Mouse (Mus musculus): ENCODE measurements around the gene Sv2b. TPM values are rescaled to one million over a fixed set of nuclear protein-coding genes. Genes with fewer than 3 reads are reported as not detected.

The Sv2b gene
- total and polyA plus RNA-seq, 3 experiments, result 0.23 to 0.47 (median 0.43) TPM

- intact Hi-C loops (cut with DNase I), result loop anchor here (10.0 kb wide), 1 partner anchor 1093 kb away; no protein-coding TSS in a partner anchor
- WGBS, result 33% methylated on average over 7 of the region's 7 CpGs
- H3K4me3 ChIP-seq, result peak overlapping the region; percentile 25
These were observed 190.9 kb downstream of the Sv2b start for GRCm38 (mm10) chr7:75118022-75118673.

GRCm38 (mm10) chr7:75110689-75111088 is 198.4 kb downstream of the Sv2b start:
- Histone ChIP-seq H3K27ac (no peak overlapping the region), H3K79me2 (replicated peaks; ENCODE audit: control insufficient read depth, insufficient read depth, low read length) (no peaks in the 10 kb centered on the region), H3K4me1 (ENCODE audit: control insufficient read depth, insufficient read depth, low read length) (no peaks in the 10 kb centered on the region), H3K27me3 (ENCODE audit: control insufficient read depth, insufficient read depth, low read length) (no peaks in the 10 kb centered on the region), H3K4me3 (no peak overlapping the region), H3K36me3 (ENCODE audit: control insufficient read depth, insufficient read depth, low read length) (no peaks in the 10 kb centered on the region), H3K9ac (ENCODE audit: low read depth, low read length) (no peak overlapping the region)
- TF ChIP-seq POLR2A (IDR thresholded peaks at IDR 0.05; ENCODE audit: insufficient read depth, low read depth, low read length) (no peak), CTCF (IDR thresholded peaks at IDR 0.05) (peak; percentile 86), EP300 (IDR thresholded peaks at IDR 0.05; ENCODE audit: insufficient read depth, low read depth, low read length) (0 out of 2 replicates have a peak, but pooled peaks have one; percentile 20)
- intact Hi-C loops (cut with DNase I), result loop anchor here (2.0 to 10.0 kb wide), 3 partner anchors 556 to 1086 kb away; partner anchors contain the start of gene Slco3a1
- 8% methylated on average over 6 of the region's 6 CpGs for WGBS
- peak in 1 of 2 experiments; percentile 12 for DNase-seq

More at GRCm38 (mm10) chr7:75118022-75118673, 190.9 kb downstream of the Sv2b start:
- no peaks in the 10 kb centered on the region for H3K27me3 ChIP-seq (ENCODE audit: control insufficient read depth, insufficient read depth, low read length)
- DNase-seq, result no peak
- no peaks in the 10 kb centered on the region; the same call in 1 of the 2 replicates for H3K4me1 ChIP-seq (ENCODE audit: control insufficient read depth, insufficient read depth, low read length)
- TF ChIP-seq POLR2A (IDR thresholded peaks at IDR 0.05; ENCODE audit: insufficient read depth, low read depth, low read length) (no peak), CTCF (IDR thresholded peaks at IDR 0.05) (no peak), EP300 (IDR thresholded peaks at IDR 0.05; ENCODE audit: insufficient read depth, low read depth, low read length) (no peak)
- H3K79me2 ChIP-seq (replicated peaks; ENCODE audit: control insufficient read depth, insufficient read depth, low read length), result no peaks in the 10 kb centered on the region
- H3K9ac ChIP-seq (ENCODE audit: low read depth, low read length), result no peak overlapping the region
- H3K27ac ChIP-seq, result no peak overlapping the region
- H3K36me3 ChIP-seq (ENCODE audit: control insufficient read depth, insufficient read depth, low read length), result no peaks in the 10 kb centered on the region

- Histone ChIP-seq H3K9ac (ENCODE audit: low read depth, low read length) (no peak overlapping the region), H3K4me1 (ENCODE audit: control insufficient read depth, insufficient read depth, low read length) (no peaks in the 10 kb centered on the region), H3K4me3 (no peak overlapping the region), H3K79me2 (replicated peaks; ENCODE audit: control insufficient read depth, insufficient read depth, low read length) (no peaks in the 10 kb centered on the region), H3K27ac (no peak overlapping the region), H3K36me3 (ENCODE audit: control insufficient read depth, insufficient read depth, low read length) (no peaks in the 10 kb centered on the region), H3K27me3 (ENCODE audit: control insufficient read depth, insufficient read depth, low read length) (no peaks in the 10 kb centered on the region)
- peak; percentile 65 for TF ChIP-seq CTCF (IDR thresholded peaks at IDR 0.05)
- no peak for TF ChIP-seq POLR2A (IDR thresholded peaks at IDR 0.05; ENCODE audit: insufficient read depth, low read depth, low read length)
- intact Hi-C loops (cut with DNase I), result no loop called here
- no peak for DNase-seq
These were observed 201.6 kb downstream of the Sv2b start for GRCm38 (mm10) chr7:75107441-75107840.

- Histone ChIP-seq H3K79me2 (replicated peaks; ENCODE audit: control insufficient read depth, insufficient read depth, low read length) (no peaks in the 10 kb centered on the region), H3K27ac (no peak overlapping the region), H3K27me3 (ENCODE audit: control insufficient read depth, insufficient read depth, low read length) (no peaks in the 10 kb centered on the region), H3K4me1 (ENCODE audit: control insufficient read depth, insufficient read depth, low read length) (no peaks in the 10 kb centered on the region), H3K9ac (ENCODE audit: low read depth, low read length) (no peak overlapping the region), H3K4me3 (no peak overlapping the region), H3K36me3 (ENCODE audit: control insufficient read depth, insufficient read depth, low read length) (no peaks in the 10 kb centered on the region)
- intact Hi-C loops (cut with DNase I), result no loop called here
- 25% methylated on average over 1 of the region's 1 CpGs for WGBS
- DNase-seq, result no peak
- no peak for TF ChIP-seq EP300 (IDR thresholded peaks at IDR 0.05; ENCODE audit: insufficient read depth, low read depth, low read length)
- no peak for TF ChIP-seq POLR2A (IDR thresholded peaks at IDR 0.05; ENCODE audit: insufficient read depth, low read depth, low read length)
- TF ChIP-seq CTCF (IDR thresholded peaks at IDR 0.05), result no peak
These were observed 205.2 kb downstream of the Sv2b start for GRCm38 (mm10) chr7:75103900-75104299.

GRCm38 (mm10) chr7:75102536-75103332 is 206.3 kb downstream of the Sv2b start:
- intact Hi-C loops (cut with DNase I), result no loop called here
- Histone ChIP-seq H3K36me3 (ENCODE audit: control insufficient read depth, insufficient read depth, low read length) (no peaks in the 10 kb centered on the region), H3K9ac (ENCODE audit: low read depth, low read length) (no peak overlapping the region), H3K4me1 (ENCODE audit: control insufficient read depth, insufficient read depth, low read length) (no peaks in the 10 kb centered on the region), H3K79me2 (replicated peaks; ENCODE audit: control insufficient read depth, insufficient read depth, low read length) (no peaks in the 10 kb centered on the region), H3K27ac (no peak overlapping the region), H3K27me3 (ENCODE audit: control insufficient read depth, insufficient read depth, low read length) (no peaks in the 10 kb centered on the region), H3K4me3 (no peak overlapping the region)
- WGBS, result 84% methylated on average over 17 of the region's 17 CpGs
- no peak for TF ChIP-seq EP300 (IDR thresholded peaks at IDR 0.05; ENCODE audit: insufficient read depth, low read depth, low read length)
- no peak for TF ChIP-seq CTCF (IDR thresholded peaks at IDR 0.05)
- no peak for TF ChIP-seq POLR2A (IDR thresholded peaks at IDR 0.05; ENCODE audit: insufficient read depth, low read depth, low read length)
- no peak for DNase-seq

- H3K36me3 ChIP-seq (ENCODE audit: control insufficient read depth, insufficient read depth, low read length), result no peaks in the 10 kb centered on the region
- no peak overlapping the region for H3K9ac ChIP-seq (ENCODE audit: low read depth, low read length)
- intact Hi-C loops (cut with DNase I), result no loop called here
- WGBS, result 58% methylated on average over 4 of the region's 4 CpGs
- TF ChIP-seq POLR2A (IDR thresholded peaks at IDR 0.05; ENCODE audit: insufficient read depth, low read depth, low read length) (no peak), CTCF (IDR thresholded peaks at IDR 0.05) (no peak), EP300 (IDR thresholded peaks at IDR 0.05; ENCODE audit: insufficient read depth, low read depth, low read length) (no peak)
- no peak overlapping the region for H3K4me3 ChIP-seq
- DNase-seq, result no peak
- H3K27me3 ChIP-seq (ENCODE audit: control insufficient read depth, insufficient read depth, low read length), result no peaks in the 10 kb centered on the region
- H3K4me1 ChIP-seq (ENCODE audit: control insufficient read depth, insufficient read depth, low read length), result no peaks in the 10 kb centered on the region
- no peaks in the 10 kb centered on the region for H3K79me2 ChIP-seq (replicated peaks; ENCODE audit: control insufficient read depth, insufficient read depth, low read length)
- no peak overlapping the region for H3K27ac ChIP-seq
These were observed 223.6 kb downstream of the Sv2b start for GRCm38 (mm10) chr7:75085473-75085872.

All from heart, adult 2 months (tissue).